In genomic region chr7:45830427-45831127, GRCm38 (mm10) we compare ENCODE assay signal across 7 mouse cellular contexts. TPM values are rescaled to one million over a fixed set of nuclear protein-coding genes. Genes with fewer than 3 reads are reported as not detected.
DNase-seq lines count a peak whose midpoint lies in the region; ATAC-seq lines count a peak whose summit lies in the region.

TSS of gene Grwd1 (minus strand) at chr7:45830944.

- peak within 1 kb of the TSS; percentile 64 for H3K9ac ChIP-seq in intestine, embryonic 14.5 days (ENCODE audit: low read length)

- peaks cover 39% of the 10 kb centered on the region for H3K36me3 ChIP-seq in intestine, embryonic 14.5 days (ENCODE audit: control insufficient read depth, insufficient read depth, low read length)

- peak; percentile 88 for ATAC-seq in intestine, embryonic 14.5 days (replicated peaks; ENCODE audit: low FRiP score, low TSS enrichment, low read depth)

- H3K27ac ChIP-seq in intestine, embryonic 14.5 days (ENCODE audit: low read depth): no peak within 1 kb of the TSS

- DNase-seq in adrenal gland, adult 18-20 months (ENCODE audit: low spot score in 2 of 2): peak; percentile 77 to 81
- DNase-seq in embryo, embryonic 10.5 days (ENCODE audit: low spot score): peak; percentile 95
- peak; percentile 76 for DNase-seq in gastrocnemius, postnatal 25 days
- peak; percentile 94 for DNase-seq in intestine, embryonic 14.5 days (ENCODE audit: low spot score)
- DNase-seq in left cerebral cortex, postnatal 14 days (ENCODE audit: low spot score in 2 of 2): peak; percentile 87 to 90
- DNase-seq in mesoderm, embryonic 11.5 days (ENCODE audit: low read depth, low spot score): peak; percentile 94
- peak; percentile 81 to 84 for DNase-seq in right cerebral cortex, postnatal 36 days (ENCODE audit: low spot score in 2 of 2)

- peak within 1 kb of the TSS; percentile 65 for H3K4me2 ChIP-seq in intestine, embryonic 14.5 days (ENCODE audit: low read length)

- peak within 1 kb of the TSS; percentile 75 for H3K4me3 ChIP-seq in intestine, embryonic 14.5 days (ENCODE audit: low read depth, low read length)

- H3K27me3 ChIP-seq in intestine, embryonic 14.5 days (replicated peaks; ENCODE audit: control insufficient read depth, insufficient read depth, low read length): peaks cover 47% of the 10 kb centered on the region

- H3K4me1 ChIP-seq in intestine, embryonic 14.5 days (replicated peaks; ENCODE audit: control insufficient read depth, insufficient read depth, low read length): peaks cover 12% of the 10 kb centered on the region

- intact Hi-C loops in left cerebral cortex, postnatal 14 days (cut with DNase I): no loop called here

- under 1% methylated on average over 35 of the region's 35 CpGs for WGBS in intestine, embryonic 14.5 days

- no peaks in the 10 kb centered on the region for H3K9me3 ChIP-seq in intestine, embryonic 14.5 days (ENCODE audit: control insufficient read depth, low read length)

RNA-seq across cellular contexts. Expression of gene Grwd1, which starts in this region (rescaled TPM):
- 10 to 100 TPM; 33.0 to 36.0 TPM for total RNA-seq in adrenal gland, adult 18-20 months (2021)
- total RNA-seq in gastrocnemius, postnatal 25 days (2021): 10 to 100 TPM; 13.5 to 14.5 TPM
- 86.9 and 95.1 TPM in 2 replicates for polyA plus RNA-seq in intestine, embryonic 14.5 days (2014; fragmentation: Nextera tagmentation; extraction: Ambion mirVana)
- total RNA-seq in left cerebral cortex, postnatal 14 days (2021): 10 to 100 TPM; 21.0 to 22.2 TPM
